Mouse (Mus musculus) frontal cortex, postnatal 25 days (tissue): ENCODE results near the gene Rab3c.
A peak's percentile ranks its signal among the peaks of the same experiment; 100 is the strongest.

ENCODE experiments used
- DNase-seq, 2 experiments: peaks; one replicate each; pipeline ENCODE4 v3.0.0; 2022; ENCODE audit warnings: low spot score in 2 of 2

The Rab3c gene

DNA sequence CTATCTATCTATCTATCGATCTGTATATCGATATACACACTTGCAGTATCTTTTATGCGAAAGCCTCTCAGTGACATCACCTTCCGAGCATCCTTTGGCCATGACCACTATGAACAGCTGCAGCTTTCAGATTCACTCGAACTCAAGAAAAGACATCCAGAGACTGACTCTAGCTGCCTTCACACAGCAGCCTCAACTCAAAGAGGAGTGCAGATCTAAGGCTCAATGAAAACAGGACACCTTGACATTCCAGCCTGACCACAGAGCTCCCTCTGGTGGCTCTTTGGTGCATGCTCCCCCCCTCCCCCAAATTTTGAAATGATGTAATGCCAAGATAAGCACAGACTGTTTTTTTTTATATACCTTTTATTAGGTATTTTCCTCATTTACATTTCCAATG lies 257.8 kb downstream of the Rab3c start:
- DNase-seq: no peak

- no peak for DNase-seq
Observed at GRCm38 (mm10) chr13:110019774-110020173, 261.0 kb downstream of the Rab3c start.

DNA sequence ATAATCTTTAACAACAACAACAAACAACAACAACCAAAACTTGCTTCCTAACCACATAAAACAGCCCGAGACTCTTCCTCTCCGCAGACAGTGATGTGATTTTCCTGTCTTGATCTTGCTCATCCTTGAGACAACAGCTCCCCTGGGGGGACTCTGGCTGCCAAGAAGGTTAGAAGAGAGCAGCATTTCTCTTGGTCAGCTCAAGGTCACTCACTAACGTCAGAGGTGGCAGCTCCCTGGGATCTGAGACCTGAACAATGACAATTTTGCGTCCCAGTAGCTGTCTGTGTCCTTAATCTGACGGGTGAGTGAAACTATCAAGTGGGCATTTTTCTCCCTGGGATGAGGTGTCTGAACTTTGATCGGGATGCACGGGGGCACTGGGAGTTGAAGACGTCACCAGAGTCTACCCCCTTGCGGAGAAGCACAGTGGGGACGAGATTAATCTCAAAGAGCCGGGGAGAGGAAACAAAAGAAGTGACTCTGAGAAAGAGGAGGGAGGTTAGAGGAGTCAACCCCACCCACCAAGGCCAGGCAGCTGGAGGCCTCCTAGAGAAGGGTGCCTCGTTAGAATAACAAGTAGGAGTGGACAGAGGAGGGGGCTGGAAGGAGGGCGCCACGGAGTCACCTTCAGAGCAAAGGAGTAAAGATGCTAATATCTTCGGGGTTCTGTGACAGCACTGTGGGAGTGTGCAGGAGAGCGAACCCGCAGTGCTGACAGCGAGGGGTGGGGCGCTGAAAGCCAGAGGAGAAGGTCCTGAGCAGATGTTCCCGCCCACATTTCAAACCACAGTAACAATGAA lies 261.7 kb downstream of the Rab3c start:
- no peak for DNase-seq

DNA sequence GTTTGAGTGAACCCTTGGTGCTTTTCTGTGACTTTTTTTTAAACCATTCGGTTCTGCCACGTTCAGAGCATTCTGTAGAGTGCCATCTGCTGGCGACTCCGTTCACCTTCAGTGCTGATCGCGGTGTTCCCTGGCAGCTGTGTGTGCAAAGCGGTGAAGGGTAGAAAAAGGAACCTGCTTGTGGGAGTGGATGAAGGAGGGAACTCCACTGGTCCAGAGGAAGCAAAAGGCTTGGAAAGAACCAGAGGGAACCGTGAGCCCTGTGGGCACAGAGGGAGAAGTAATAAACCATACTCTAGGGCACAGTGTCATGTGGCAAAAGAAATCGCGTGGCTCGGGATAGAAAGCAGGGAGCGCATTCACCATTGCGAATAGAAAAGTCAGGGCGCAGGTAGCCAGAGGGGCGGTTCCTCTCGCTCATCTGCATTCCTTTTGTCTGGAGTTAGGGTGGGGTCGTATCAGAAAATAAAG lies 262.3 kb downstream of the Rab3c start:
- DNase-seq: peak; percentile 75 to 78

DNA sequence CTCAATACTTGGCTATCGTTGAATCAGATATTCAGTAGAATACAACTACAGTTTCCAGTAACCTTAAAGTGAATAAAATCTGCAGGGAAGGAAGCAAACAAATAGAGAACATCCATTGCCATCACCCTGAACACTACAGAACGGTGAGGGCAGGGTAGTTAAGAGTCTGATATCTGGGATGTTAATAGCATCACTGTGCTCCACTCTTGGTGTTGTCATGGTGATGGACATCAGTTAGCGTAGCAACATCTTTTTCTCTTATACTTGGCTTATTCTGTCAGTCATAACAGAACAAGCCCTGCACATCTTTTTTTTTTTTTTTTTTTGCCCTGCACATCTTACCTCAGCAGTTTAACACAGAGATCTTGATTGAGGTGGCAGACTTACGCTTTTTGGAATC lies 268.8 kb downstream of the Rab3c start:
- DNase-seq: no peak

DNA sequence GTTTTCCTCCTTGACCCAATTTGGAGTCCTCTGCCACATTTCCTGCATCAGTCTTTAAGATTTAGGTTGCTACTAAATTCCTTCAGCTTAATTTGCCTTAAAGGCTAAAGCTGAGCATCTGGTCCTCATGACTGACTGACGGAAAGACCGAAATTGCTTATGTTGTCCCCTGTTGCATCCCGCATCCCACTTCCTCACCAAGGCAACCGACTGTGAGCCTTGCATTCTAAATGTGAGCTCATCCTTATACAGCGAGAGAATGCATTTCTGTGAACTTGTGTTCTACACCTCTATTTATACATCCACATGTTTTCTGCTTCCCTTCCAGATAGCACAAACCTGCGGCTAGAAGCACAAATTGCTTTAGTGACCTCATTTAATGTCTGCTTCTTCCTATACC lies 269.9 kb downstream of the Rab3c start:
- DNase-seq: no peak

GRCm38 (mm10) chr13:110008539-110008938 lies 272.3 kb downstream of the Rab3c start:
- DNase-seq: no peak

DNA sequence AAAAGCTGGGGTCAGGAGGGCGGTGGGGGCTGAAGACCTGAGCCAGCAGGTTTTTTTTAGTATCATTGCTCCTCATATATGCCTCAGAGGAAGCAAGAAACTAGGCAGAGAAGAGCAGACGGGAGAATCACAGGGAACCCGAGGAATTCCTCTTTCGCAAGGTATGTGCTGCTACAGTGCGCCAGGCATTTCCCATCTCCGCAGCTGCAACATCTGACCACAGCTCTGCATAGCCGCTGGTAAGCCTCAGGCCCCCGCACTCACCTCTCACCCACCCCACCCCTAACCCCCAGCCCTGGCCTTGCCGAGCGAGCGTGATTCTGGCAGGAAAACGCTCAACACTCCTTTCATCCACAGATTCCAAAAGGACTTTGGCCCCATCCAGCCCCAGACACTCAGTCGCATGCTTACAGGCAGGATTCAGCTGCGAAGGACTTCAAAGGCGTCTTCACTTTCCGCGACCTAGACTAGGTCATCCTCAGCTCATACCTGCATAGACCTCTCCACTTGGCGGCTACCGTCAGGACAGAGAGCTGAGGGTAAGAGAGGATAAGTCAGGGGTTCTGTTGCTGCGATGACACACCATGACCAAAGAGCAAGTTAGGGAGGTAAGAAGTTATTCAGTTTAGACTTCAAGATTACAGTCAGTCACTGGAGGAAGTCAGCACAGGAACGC lies 274.6 kb downstream of the Rab3c start:
- DNase-seq: no peak
